Mouse (Mus musculus) forebrain, postnatal 0 days (tissue): ENCODE data around the gene Aspdh. TPM values are rescaled to one million over a fixed set of nuclear protein-coding genes. Genes with fewer than 3 reads are reported as not detected.
A peak's percentile ranks its signal among the peaks of the same experiment; 100 is the strongest.

Experiments used
- ATAC-seq: fragments of 200-750 bp; cut with Nextera tagmentation; 2 replicates; pipeline ENCODE4 v1.8.0; 2017; ENCODE audit warnings: mild to moderate bottlenecking, moderate library complexity
- DNase-seq: peaks from one replicate; pipeline ENCODE4 v3.0.0-alpha.2; 2015
- H3K27ac ChIP-seq: fragments of 300-500 bp; sonication (generic); 2 replicates; pipeline ENCODE4 v1.5.1; 2014; ENCODE audit warnings: low read depth, mild to moderate bottlenecking, antibody characterized with exemption, low read length, moderate library complexity, mixed read lengths
- H3K27me3 ChIP-seq: fragments of 300-500 bp; sonication (generic); 2 replicates; pipeline ENCODE4 v1.6.1; 2014; ENCODE audit warnings: mild to moderate bottlenecking, low read length, mixed read lengths; ENCODE audit not compliant: insufficient read depth
- H3K36me3 ChIP-seq: fragments of 300-500 bp; sonication (generic); 2 replicates; pipeline ENCODE4 v1.6.1; 2014; ENCODE audit warnings: mild to moderate bottlenecking, moderate library complexity; ENCODE audit not compliant: insufficient read depth
- H3K4me1 ChIP-seq: fragments of 300-500 bp; sonication (generic); 2 replicates; pipeline ENCODE4 v1.6.1; 2014; ENCODE audit warnings: antibody characterized with exemption; ENCODE audit not compliant: insufficient read depth
- H3K4me2 ChIP-seq: fragments of 300-500 bp; sonication (generic); 2 replicates; pipeline ENCODE4 v1.6.1; 2014; ENCODE audit warnings: low read depth, mild to moderate bottlenecking, moderate library complexity
- H3K4me3 ChIP-seq: fragments of 300-500 bp; sonication (generic); 2 replicates; pipeline ENCODE4 v1.5.1; 2014; ENCODE audit warnings: low read depth, low read length, mixed read lengths
- H3K9ac ChIP-seq: fragments of 300-500 bp; sonication (generic); 2 replicates; pipeline ENCODE4 v1.6.1; 2014; ENCODE audit warnings: mild to moderate bottlenecking
- H3K9me3 ChIP-seq: fragments of 300-500 bp; sonication (generic); 2 replicates; pipeline ENCODE4 v1.6.1; 2016; ENCODE audit warnings: low read length
- CTCF ChIP-seq: sonication (generic); IDR thresholded peaks from 2 replicates; pipeline ENCODE4 v1.5.1; 2016; ENCODE audit warnings: antibody characterized with exemption, control low read depth, low read depth
- WGBS: fragments of 180-500 bp; shearing (Covaris S2); extraction: QIAGEN DNeasy Blood & Tissue Kit; methylation state at CpG from one replicate; pipeline ENCODE4 v1.1.7; 2014; 5-methylcytosine and 5-hydroxymethylcytosine counted together
- polyA plus RNA-seq: library from polyadenylated mRNA; unstranded; fragments of >200 nt; fragmentation: Nextera tagmentation; extraction: Ambion mirVana; gene quantifications from 2 replicates; pipeline ENCODE4 v1.2.1, GENCODE M21; 2015
- total RNA-seq: library from RNA; depleted of rRNA; stranded (reverse); fragments of >200 nt; gene quantifications from 2 replicates; pipeline ENCODE4 v1.2.3, GENCODE M21; 2014

Aspdh gene
- total and polyA plus RNA-seq, 2 experiments from 2014 or later = 2.2 to 20.3 TPM

- Histone ChIP-seq H3K4me2 (no peak overlapping the region), H3K4me1 (peaks cover 13% of the 10 kb centered on the region; the same call in 1 of the 2 replicates), H3K9ac (no peak overlapping the region), H3K27ac (no peak overlapping the region), H3K4me3 (no peak overlapping the region), H3K9me3 (no peaks in the 10 kb centered on the region), H3K36me3 (peaks cover 12% of the 10 kb centered on the region; the same call in 1 of the 2 replicates), H3K27me3 (no peaks in the 10 kb centered on the region)
- WGBS = 14% methylated on average over 7 of the region's 7 CpGs
- DNase-seq = peak; percentile 78
- TF ChIP-seq CTCF = no peak
- ATAC-seq = peak; percentile 65
Measured at GRCm38 (mm10) chr7:44433371-44433770, 31.8 kb upstream of the Aspdh start.

- peaks cover 13% of the 10 kb centered on the region; the same call in 1 of the 2 replicates for H3K4me1 ChIP-seq
- peaks cover 12% of the 10 kb centered on the region; the same call in 1 of the 2 replicates for H3K36me3 ChIP-seq
- H3K4me3 ChIP-seq = no peak overlapping the region
- H3K9me3 ChIP-seq = no peaks in the 10 kb centered on the region
- H3K4me2 ChIP-seq = no peak overlapping the region
- H3K9ac ChIP-seq = no peak overlapping the region
- TF ChIP-seq CTCF = no peak
- no peak for DNase-seq
- no peaks in the 10 kb centered on the region for H3K27me3 ChIP-seq
- WGBS = 82% methylated on average over 9 of the region's 9 CpGs
- no peak for ATAC-seq
- H3K27ac ChIP-seq = no peak overlapping the region
Measured at GRCm38 (mm10) chr7:44434089-44434488, 31.1 kb upstream of the Aspdh start.

- peaks cover 15% of the 10 kb centered on the region; the same call in 1 of the 2 replicates for H3K4me1 ChIP-seq
- ATAC-seq (no peak), DNase-seq (no peak)
- H3K9me3 ChIP-seq = no peaks in the 10 kb centered on the region
- no peak overlapping the region for H3K4me2 ChIP-seq
- peaks cover 12% of the 10 kb centered on the region; the same call in 1 of the 2 replicates for H3K36me3 ChIP-seq
- no peak overlapping the region for H3K4me3 ChIP-seq
- whole genome bisulfite sequencing = 77% methylated on average over 5 of the region's 5 CpGs
- H3K27ac ChIP-seq = no peak overlapping the region
- no peaks in the 10 kb centered on the region for H3K27me3 ChIP-seq
- no peak for TF ChIP-seq CTCF
- H3K9ac ChIP-seq = no peak overlapping the region
Measured at GRCm38 (mm10) chr7:44435796-44436195, 29.4 kb upstream of the Aspdh start.

GRCm38 (mm10) chr7:44436267-44436666, 28.9 kb upstream of the Aspdh start:
- 12% methylated on average over 1 of the region's 1 CpGs for WGBS
- H3K9ac ChIP-seq = no peak overlapping the region
- H3K9me3 ChIP-seq = no peaks in the 10 kb centered on the region
- peaks cover 12% of the 10 kb centered on the region; the same call in 1 of the 2 replicates for H3K36me3 ChIP-seq
- H3K4me1 ChIP-seq = peaks cover 12% of the 10 kb centered on the region; the same call in 1 of the 2 replicates
- no peak for DNase-seq
- TF ChIP-seq CTCF = peak; percentile 53
- no peak overlapping the region for H3K4me2 ChIP-seq
- H3K27ac ChIP-seq = no peak overlapping the region
- no peaks in the 10 kb centered on the region for H3K27me3 ChIP-seq
- ATAC-seq = no peak
- H3K4me3 ChIP-seq = no peak overlapping the region

GRCm38 (mm10) chr7:44437188-44437587, 28.0 kb upstream of the Aspdh start:
- Histone ChIP-seq H3K9me3 (no peaks in the 10 kb centered on the region), H3K9ac (no peak overlapping the region), H3K4me2 (no peak overlapping the region), H3K27me3 (no peaks in the 10 kb centered on the region), H3K4me1 (0 out of 2 replicates have a peak, but pooled peaks cover 6% of the 10 kb centered on the region), H3K36me3 (peaks cover 12% of the 10 kb centered on the region; the same call in 1 of the 2 replicates), H3K4me3 (no peak overlapping the region), H3K27ac (no peak overlapping the region)
- 91% methylated on average over 1 of the region's 1 CpGs for WGBS
- ATAC-seq = no peak
- TF ChIP-seq CTCF = no peak
- no peak for DNase-seq

- Histone ChIP-seq H3K4me2 (no peak overlapping the region), H3K36me3 (peaks cover 12% of the 10 kb centered on the region; the same call in 1 of the 2 replicates), H3K9me3 (no peaks in the 10 kb centered on the region), H3K4me3 (no peak overlapping the region), H3K9ac (no peak overlapping the region), H3K4me1 (0 out of 2 replicates have a peak, but pooled peaks cover 3% of the 10 kb centered on the region), H3K27ac (no peak overlapping the region), H3K27me3 (no peaks in the 10 kb centered on the region)
- no peak for TF ChIP-seq CTCF
- no peak for ATAC-seq
- no peak for DNase-seq
- WGBS = 62% methylated on average over 8 of the region's 8 CpGs
Measured at GRCm38 (mm10) chr7:44437933-44438332, 27.3 kb upstream of the Aspdh start.

GRCm38 (mm10) chr7:44439696-44440095, 25.5 kb upstream of the Aspdh start:
- no peak for TF ChIP-seq CTCF
- H3K36me3 ChIP-seq = 0 out of 2 replicates have a peak, but pooled peaks cover 14% of the 10 kb centered on the region
- no peaks in the 10 kb centered on the region for H3K9me3 ChIP-seq
- no peak overlapping the region for H3K9ac ChIP-seq
- H3K27me3 ChIP-seq = no peaks in the 10 kb centered on the region
- no peak overlapping the region for H3K27ac ChIP-seq
- no peak for ATAC-seq
- no peak overlapping the region for H3K4me3 ChIP-seq
- H3K4me2 ChIP-seq = no peak overlapping the region
- no peak for DNase-seq
- H3K4me1 ChIP-seq = peaks cover 13% of the 10 kb centered on the region
- 67% methylated on average over 2 of the region's 2 CpGs for WGBS
